Mouse (Mus musculus): Measurements from ENCODE around the gene Nr2c1. TPM values are rescaled to one million over a fixed set of nuclear protein-coding genes. Genes with fewer than 3 reads are reported as not detected.

Nr2c1 gene
- polyA plus RNA-seq, 1 experiment: 2.8 TPM

DNA sequence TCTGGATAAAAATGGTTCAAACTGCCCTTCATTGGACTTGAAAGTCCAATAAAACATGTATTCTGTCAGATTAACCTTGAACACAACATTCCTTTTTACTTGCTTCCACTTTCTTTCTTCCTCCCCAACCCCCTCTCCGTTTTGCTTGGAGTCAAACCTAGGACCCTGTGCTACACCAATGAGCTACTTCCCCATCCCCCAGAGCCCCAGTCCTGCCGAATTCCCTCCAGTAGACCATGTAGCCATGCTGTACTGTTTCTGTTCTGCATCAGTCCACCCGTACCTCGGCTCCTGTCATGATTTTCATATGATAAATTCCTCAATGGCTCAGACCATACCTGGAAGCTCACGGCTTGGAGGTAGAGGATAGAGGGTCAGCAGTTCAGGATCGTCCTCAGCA lies 83.2 kb downstream of the Nr2c1 start:
- H3K27ac ChIP-seq (ENCODE audit: insufficient read depth, low read depth, low read length): no peak overlapping the region
- no peak for TF ChIP-seq CTCF (IDR thresholded peaks at IDR 0.05; ENCODE audit: extremely low read depth, insufficient read length, insufficient replicate concordance, low read depth, low read length)
- TF ChIP-seq POLR2A (IDR thresholded peaks at IDR 0.05; ENCODE audit: low read depth, low read length): no peak
- H3K36me3 ChIP-seq (ENCODE audit: control insufficient read depth, insufficient read depth, low read length): no peaks in the 10 kb centered on the region
- H3K27me3 ChIP-seq (ENCODE audit: control insufficient read depth, insufficient read depth, low read length): peaks cover 4% of the 10 kb centered on the region; the same call in 1 of the 2 replicates
- no peaks in the 10 kb centered on the region for H3K4me1 ChIP-seq (ENCODE audit: control insufficient read depth, insufficient read depth, insufficient read length, low read length)
- 77% methylated on average over 6 of the region's 6 CpGs for WGBS
- no peak overlapping the region for H3K4me3 ChIP-seq (ENCODE audit: low read depth, low read length)

DNA sequence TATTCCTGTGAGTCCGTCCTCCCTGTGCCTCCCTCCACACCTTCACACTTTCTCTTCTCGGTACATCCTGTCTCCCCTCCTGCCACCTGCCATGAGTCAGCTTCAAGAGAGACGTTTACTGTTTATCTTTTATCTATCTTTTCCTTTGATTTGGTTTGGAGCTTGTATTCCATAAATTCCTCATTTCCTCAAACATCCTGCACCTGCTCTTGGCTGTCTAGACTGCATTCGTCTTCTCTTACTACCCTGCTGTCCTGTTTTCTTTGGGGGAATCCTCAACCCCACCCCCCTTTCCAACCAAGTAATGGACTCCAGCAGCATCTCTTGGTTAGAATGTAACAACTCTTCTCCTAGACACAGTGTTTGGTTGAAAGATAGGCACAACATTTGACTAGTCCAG lies 87.4 kb downstream of the Nr2c1 start:
- H3K27ac ChIP-seq (ENCODE audit: insufficient read depth, low read depth, low read length): no peak overlapping the region
- no peak for TF ChIP-seq POLR2A (IDR thresholded peaks at IDR 0.05; ENCODE audit: low read depth, low read length)
- no peak for TF ChIP-seq CTCF (IDR thresholded peaks at IDR 0.05; ENCODE audit: extremely low read depth, insufficient read length, insufficient replicate concordance, low read depth, low read length)
- H3K4me3 ChIP-seq (ENCODE audit: low read depth, low read length): no peak overlapping the region
- H3K36me3 ChIP-seq (ENCODE audit: control insufficient read depth, insufficient read depth, low read length): no peaks in the 10 kb centered on the region
- WGBS: 12% methylated on average over 4 of the region's 4 CpGs
- no peaks in the 10 kb centered on the region for H3K4me1 ChIP-seq (ENCODE audit: control insufficient read depth, insufficient read depth, insufficient read length, low read length)
- peaks cover 4% of the 10 kb centered on the region; the same call in 1 of the 2 replicates for H3K27me3 ChIP-seq (ENCODE audit: control insufficient read depth, insufficient read depth, low read length)

DNA sequence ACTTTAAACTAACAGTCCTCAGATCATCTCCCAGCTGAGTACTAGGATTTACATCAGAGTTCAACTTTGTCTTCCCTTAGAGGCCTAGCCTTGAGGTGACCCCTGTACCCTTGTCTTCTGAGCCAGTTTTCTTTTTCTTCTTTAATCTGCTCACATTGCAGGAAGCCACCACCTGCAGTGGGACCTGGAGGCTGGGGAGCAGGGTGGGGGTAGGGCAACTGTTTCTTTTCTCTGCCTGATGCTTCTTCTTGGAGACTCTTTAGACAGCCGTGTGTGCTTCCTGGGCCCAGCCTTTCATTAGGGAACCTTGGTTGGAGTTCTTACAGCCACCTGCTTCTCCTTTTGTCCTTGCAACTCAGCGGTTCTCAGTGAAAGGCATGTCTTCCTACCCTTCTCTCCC lies 93.5 kb downstream of the Nr2c1 start:
- WGBS: 78% methylated on average over 2 of the region's 2 CpGs

More for the DNA sequence above, 93.5 kb downstream of the Nr2c1 start:
- H3K27me3 ChIP-seq (ENCODE audit: control insufficient read depth, insufficient read depth, low read length): no peaks in the 10 kb centered on the region
- H3K4me3 ChIP-seq (ENCODE audit: low read depth, low read length): no peak overlapping the region
- H3K36me3 ChIP-seq (ENCODE audit: control insufficient read depth, insufficient read depth, low read length): no peaks in the 10 kb centered on the region
- TF ChIP-seq POLR2A (IDR thresholded peaks at IDR 0.05; ENCODE audit: low read depth, low read length): no peak
- no peak for TF ChIP-seq CTCF (IDR thresholded peaks at IDR 0.05; ENCODE audit: extremely low read depth, insufficient read length, insufficient replicate concordance, low read depth, low read length)
- no peak overlapping the region for H3K27ac ChIP-seq (ENCODE audit: insufficient read depth, low read depth, low read length)
- H3K4me1 ChIP-seq (ENCODE audit: control insufficient read depth, insufficient read depth, insufficient read length, low read length): no peaks in the 10 kb centered on the region

Other genes with a start within 250 kb of the Nr2c1 start
- 3.2 and 5.5 TPM in 2 replicates for gene Vezt, start 112.2 kb upstream of the Nr2c1 start, polyA plus RNA-seq (2012; rRNA removed)
- 2.2 and 3.7 TPM in 2 replicates for gene Fgd6, start 112.0 kb upstream of the Nr2c1 start, polyA plus RNA-seq (2012; rRNA removed)
- gene Ndufa12, start 50.7 kb downstream of the Nr2c1 start, polyA plus RNA-seq (2012; rRNA removed): 36.6 and 40.8 TPM in 2 replicates
- not detected in 2 replicates for gene Gm4792, start 150.7 kb downstream of the Nr2c1 start, polyA plus RNA-seq (2012; rRNA removed)
- 12.6 and 38.7 TPM in 2 replicates for gene Tmcc3, start 163.9 kb downstream of the Nr2c1 start, polyA plus RNA-seq (2012; rRNA removed)